Mouse (Mus musculus) E14TG2a.4 (cell line): ENCODE measurements around the gene Alas2.
A peak's percentile ranks its signal among the peaks of the same experiment; 100 is the strongest.

ENCODE experiments used
- H3K27me3 ChIP-seq: 2 replicates; pipeline ENCODE4 v1.6.1; 2014; ENCODE audit warnings: low read length, control low read depth; ENCODE audit not compliant: insufficient read depth
- H3K36me3 ChIP-seq: 2 replicates; pipeline ENCODE4 v1.6.1; 2014; ENCODE audit warnings: low read length, control low read depth; ENCODE audit not compliant: insufficient read depth
- H3K4me1 ChIP-seq: replicated peaks from 2 replicates; pipeline ENCODE4 v1.6.1; 2014; ENCODE audit warnings: low read depth, low read length, control low read depth
- H3K4me3 ChIP-seq: replicated peaks from 2 replicates; pipeline ENCODE4 v1.5.1; 2014; ENCODE audit warnings: mild to moderate bottlenecking, low read length
- H3K9me3 ChIP-seq: 2 replicates; pipeline ENCODE4 v1.6.1; 2014; ENCODE audit warnings: low read length, control low read depth
- CTCF ChIP-seq: conservative IDR thresholded peaks from 2 replicates; pipeline ENCODE4 v1.5.1; 2014; ENCODE audit warnings: low read length
- NANOG ChIP-seq: IDR thresholded peaks from 2 replicates; pipeline ENCODE4 v1.6.1; 2014; ENCODE audit warnings: borderline replicate concordance, low read length, mixed read lengths
- POU5F1 ChIP-seq: IDR thresholded peaks from 2 replicates; pipeline ENCODE4 v1.6.1; 2014; ENCODE audit warnings: low read length, borderline replicate concordance

The Alas2 gene

DNA sequence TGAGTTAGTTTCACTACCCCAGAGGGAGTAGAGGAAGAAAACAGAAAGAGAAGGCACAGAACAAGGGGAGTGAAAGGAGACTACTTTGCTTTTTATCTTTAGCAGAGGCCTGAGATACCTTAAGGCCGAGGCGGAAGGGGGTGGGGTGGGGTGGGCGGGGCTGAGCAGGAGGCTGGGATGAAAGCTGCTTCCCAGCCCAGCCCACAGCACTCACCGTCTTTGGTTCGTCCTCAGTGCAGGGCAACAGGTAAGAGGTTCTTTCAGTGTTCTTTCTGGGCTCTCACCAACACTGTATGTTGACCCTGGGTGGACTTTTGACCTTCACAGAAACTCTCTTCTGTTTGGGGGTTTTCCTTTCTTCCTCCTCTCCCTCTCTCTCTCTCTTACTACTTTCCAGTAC is at the start of gene Alas2:
Alas2 (plus strand) TSS at position 137 of the 400 bp plus-strand sequence.
- H3K4me1 ChIP-seq: no peaks in the 10 kb centered on the region
- no peaks in the 10 kb centered on the region for H3K27me3 ChIP-seq
- TF ChIP-seq NANOG (no peak), POU5F1 (no peak), CTCF (no peak)
- no peaks in the 10 kb centered on the region for H3K9me3 ChIP-seq
- H3K36me3 ChIP-seq: peaks cover 9% of the 10 kb centered on the region
- no peak within 1 kb of the TSS for H3K4me3 ChIP-seq

DNA sequence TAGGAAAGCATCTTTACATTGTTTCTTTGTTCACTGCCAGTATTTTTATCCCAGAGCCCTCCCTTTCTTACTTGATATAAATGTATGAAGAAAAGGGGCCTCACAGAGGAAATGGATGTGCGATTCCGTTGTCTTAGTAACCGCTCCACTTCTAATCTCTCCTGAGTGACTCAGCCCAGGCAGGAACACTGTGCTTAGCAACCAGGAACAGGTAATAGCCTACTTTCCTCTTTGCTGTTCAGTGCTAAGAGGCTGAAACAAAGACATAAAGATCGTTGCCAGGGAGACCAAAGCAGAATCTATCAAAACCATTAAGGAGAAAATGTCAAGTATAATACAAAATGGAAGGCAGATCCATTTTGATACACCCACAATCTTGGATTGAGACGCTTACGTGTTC is 38.5 kb upstream of the Alas2 start:
- Histone ChIP-seq H3K4me1 (no peaks in the 10 kb centered on the region), H3K36me3 (no peaks in the 10 kb centered on the region), H3K4me3 (no peak overlapping the region), H3K27me3 (no peaks in the 10 kb centered on the region), H3K9me3 (no peaks in the 10 kb centered on the region)
- TF ChIP-seq POU5F1: no peak
- TF ChIP-seq CTCF: no peak
- no peak for TF ChIP-seq NANOG

DNA sequence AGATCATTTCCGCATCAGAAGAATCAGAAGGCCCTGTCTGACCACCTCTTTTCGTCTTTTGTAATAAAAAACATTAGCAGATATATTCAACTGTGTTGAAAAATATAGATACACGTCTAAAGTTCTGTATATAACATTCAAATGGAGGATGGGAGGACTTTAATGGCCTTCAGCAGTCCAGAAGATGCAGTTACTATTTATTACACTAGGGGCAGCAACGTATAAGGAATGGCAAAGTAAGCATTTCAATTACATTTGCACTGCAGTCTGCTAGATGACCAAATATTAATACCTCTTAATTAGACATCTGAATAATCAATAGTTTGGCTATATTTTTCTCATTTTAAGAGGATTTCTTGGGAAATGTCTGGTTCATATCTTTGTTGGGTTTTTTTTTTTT is 36.5 kb upstream of the Alas2 start:
- H3K9me3 ChIP-seq: no peaks in the 10 kb centered on the region
- TF ChIP-seq CTCF (peak; percentile 40), NANOG (no peak)

DNA sequence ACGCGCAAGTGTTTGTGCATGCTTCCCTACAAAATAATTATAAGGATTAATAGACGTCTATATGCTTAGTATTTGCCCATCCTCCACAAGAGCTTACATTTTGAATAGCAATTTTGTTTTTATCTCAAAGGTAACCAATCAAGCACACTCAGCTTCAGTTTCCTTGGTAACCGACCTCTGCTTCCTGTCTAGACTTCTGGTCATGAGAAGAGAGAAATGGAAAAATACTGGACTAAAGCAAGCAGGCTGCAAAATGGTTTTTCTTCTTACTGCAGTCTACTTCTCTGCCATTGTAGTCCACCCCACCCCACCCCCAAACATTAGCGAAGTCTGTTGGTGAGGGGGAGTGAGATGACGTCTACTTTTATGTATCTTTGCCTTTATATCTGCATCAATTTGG is 35.9 kb upstream of the Alas2 start:
- Histone ChIP-seq H3K4me3 (no peak overlapping the region), H3K4me1 (no peaks in the 10 kb centered on the region), H3K9me3 (no peaks in the 10 kb centered on the region), H3K27me3 (no peaks in the 10 kb centered on the region), H3K36me3 (no peaks in the 10 kb centered on the region)
- TF ChIP-seq CTCF (no peak), NANOG (no peak), POU5F1 (no peak)

More for the DNA sequence above, 36.5 kb upstream of the Alas2 start:
- no peak overlapping the region for H3K4me3 ChIP-seq
- H3K4me1 ChIP-seq: no peaks in the 10 kb centered on the region
- H3K27me3 ChIP-seq: no peaks in the 10 kb centered on the region
- H3K36me3 ChIP-seq: no peaks in the 10 kb centered on the region

DNA sequence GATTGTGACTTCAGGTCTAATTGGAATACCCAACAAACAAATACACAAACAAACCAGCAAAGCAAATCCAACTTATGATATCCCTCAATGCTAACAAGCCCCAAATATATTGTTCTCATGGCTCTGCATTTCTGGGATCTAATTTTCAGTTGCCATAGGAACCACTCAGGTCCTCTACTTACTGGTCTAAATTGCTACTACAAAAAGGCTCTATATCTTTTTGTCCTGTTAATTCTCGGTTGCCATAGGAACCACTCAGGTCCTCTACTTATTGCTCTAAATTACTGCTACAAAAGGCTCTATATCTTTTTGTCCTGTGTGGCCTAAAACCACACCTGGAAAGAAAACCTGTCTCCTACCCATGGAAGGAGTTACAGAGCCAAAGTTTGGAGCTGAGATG is 33.0 kb upstream of the Alas2 start:
- Histone ChIP-seq H3K4me1 (no peaks in the 10 kb centered on the region), H3K9me3 (no peaks in the 10 kb centered on the region), H3K27me3 (no peaks in the 10 kb centered on the region), H3K36me3 (no peaks in the 10 kb centered on the region), H3K4me3 (no peak overlapping the region)
- TF ChIP-seq NANOG (no peak), CTCF (no peak), POU5F1 (no peak)

DNA sequence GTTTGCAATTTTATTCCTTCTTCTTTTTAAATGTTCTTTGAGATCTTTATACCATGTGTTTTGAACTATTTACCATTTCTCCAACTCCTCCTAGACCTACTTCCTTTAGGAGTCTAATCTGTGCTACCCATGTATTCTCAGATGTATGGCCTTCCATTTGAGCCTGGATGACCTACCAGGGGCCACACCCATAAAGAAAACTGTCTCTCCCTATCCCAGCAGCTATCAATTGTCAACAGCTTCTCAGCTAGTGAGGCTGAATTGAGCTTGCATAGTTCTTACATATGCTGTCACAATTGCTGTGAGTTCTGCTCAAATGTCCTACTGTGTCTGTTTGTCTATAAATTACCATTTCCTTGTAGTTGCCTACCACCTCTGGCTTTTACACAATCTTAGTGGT is 31.2 kb upstream of the Alas2 start:
- H3K4me1 ChIP-seq: no peaks in the 10 kb centered on the region
- H3K4me3 ChIP-seq: no peak overlapping the region
- no peaks in the 10 kb centered on the region for H3K9me3 ChIP-seq
- TF ChIP-seq NANOG (no peak), POU5F1 (no peak), CTCF (no peak)
- no peaks in the 10 kb centered on the region for H3K36me3 ChIP-seq
- no peaks in the 10 kb centered on the region for H3K27me3 ChIP-seq

DNA sequence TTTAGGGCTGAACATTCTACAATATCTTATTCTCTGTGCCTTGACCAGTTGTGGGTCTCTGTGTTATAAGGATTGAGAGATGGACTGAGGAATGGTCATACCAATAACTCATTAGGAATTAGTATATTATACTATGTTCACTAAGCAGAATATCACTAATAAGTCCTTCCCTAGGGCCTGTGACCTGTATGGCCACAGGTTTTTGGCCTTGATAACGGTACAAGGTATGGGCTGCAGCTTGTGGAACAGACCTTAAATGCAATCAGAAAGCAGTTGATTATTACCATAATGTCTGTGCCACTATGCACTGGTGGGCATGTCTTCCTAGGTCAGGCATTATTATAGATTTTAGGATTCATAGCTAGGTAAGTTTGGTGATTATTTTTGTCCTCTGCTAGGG is 30.7 kb upstream of the Alas2 start:
- no peak for TF ChIP-seq NANOG
- no peak for TF ChIP-seq CTCF
- no peak for TF ChIP-seq POU5F1
- no peak overlapping the region for H3K4me3 ChIP-seq
- H3K9me3 ChIP-seq: no peaks in the 10 kb centered on the region
- H3K27me3 ChIP-seq: no peaks in the 10 kb centered on the region
- H3K4me1 ChIP-seq: no peaks in the 10 kb centered on the region
- no peaks in the 10 kb centered on the region for H3K36me3 ChIP-seq

DNA sequence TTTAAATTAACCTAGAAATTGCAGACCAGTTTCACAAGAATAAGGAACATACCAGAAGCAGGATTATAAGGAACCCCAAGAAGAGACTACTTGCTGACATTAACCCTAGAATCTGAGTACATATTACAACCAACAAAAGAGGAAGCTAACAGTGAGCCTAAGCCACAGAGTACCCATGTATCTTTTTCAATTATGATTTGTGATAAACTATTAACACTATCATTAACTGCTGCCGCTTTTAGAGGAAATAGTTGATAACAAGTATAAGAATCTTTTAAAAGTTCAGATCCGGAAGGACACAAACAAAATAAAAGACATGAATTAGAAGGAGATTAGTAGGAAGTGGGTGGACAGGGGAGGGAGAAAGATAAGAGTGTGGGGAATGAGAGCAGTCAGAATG is 7.1 kb upstream of the Alas2 start:
- Histone ChIP-seq H3K36me3 (no peaks in the 10 kb centered on the region), H3K4me3 (no peak overlapping the region), H3K4me1 (no peaks in the 10 kb centered on the region), H3K9me3 (no peaks in the 10 kb centered on the region), H3K27me3 (no peaks in the 10 kb centered on the region)
- TF ChIP-seq POU5F1: no peak
- no peak for TF ChIP-seq NANOG
- TF ChIP-seq CTCF: no peak

DNA sequence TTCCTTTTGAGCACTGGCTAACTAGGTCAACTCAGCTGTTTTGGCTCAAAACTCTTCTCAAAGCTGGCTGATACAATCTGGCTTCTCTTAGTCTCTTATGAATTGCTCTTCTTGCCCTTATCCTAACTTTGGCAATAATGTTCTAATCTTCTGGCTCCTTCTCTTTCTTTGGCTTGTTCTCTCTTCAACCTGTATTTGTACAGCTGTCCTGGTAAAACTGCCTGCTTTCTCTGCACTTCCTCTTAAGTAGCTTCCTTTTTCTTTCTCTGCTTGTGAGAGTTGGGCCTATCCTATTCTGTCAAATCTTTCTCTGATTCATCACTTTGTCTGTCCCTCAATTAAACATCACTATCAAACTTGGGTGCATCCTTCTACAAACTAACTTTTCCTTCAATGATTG is 5.5 kb upstream of the Alas2 start:
- no peaks in the 10 kb centered on the region for H3K27me3 ChIP-seq
- no peaks in the 10 kb centered on the region for H3K36me3 ChIP-seq
- H3K9me3 ChIP-seq: no peaks in the 10 kb centered on the region
- H3K4me3 ChIP-seq: no peak overlapping the region
- H3K4me1 ChIP-seq: no peaks in the 10 kb centered on the region
- no peak for TF ChIP-seq CTCF
- TF ChIP-seq POU5F1: no peak
- no peak for TF ChIP-seq NANOG
